Mouse (Mus musculus): ENCODE data around the gene Rnf186.
A peak's percentile ranks its signal among the peaks of the same experiment; 100 is the strongest.

Rnf186 gene

DNA sequence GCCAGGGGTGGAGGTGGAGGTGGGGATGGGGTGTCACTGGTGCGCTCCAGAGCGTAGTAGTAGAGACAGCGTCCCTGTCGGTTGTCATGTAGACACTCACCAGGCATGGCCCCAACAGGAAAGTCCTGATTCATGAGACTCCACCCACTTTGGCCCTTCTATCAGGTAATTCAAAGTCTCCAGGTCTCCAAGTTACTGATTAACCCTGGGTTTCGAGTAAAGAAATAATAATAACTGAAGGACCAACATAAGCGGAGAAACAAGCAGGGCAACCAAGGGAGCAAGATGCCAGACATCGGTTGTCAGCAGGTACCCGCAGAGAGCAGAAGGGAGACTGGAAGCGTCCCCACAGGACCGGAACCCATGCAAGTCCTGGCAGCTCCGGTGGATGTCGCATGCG, at the start of gene Rnf186:
Rnf186 (plus strand) TSS at position 247 of the 400 bp plus-strand sequence.
- DNase-seq (ENCODE audit: low spot score), result no peak

DNA sequence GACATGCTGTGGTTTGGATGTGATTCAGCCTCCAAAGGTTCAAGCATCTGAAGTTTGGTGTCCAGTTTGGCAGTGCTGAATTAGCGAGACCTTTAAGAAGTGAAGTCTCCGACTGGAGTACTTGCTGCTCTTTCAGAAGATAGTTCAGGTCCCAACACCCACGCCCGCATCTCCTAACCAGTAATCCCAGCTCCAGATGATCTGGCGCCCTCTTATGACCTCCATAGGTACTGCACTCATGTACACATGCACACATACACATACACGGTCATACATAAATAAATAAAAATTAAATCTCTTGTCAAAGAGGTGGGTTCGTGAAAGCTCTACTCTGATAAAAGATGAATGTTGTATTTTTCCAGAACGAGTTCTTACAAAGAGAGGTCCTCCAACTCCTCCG, 49.6 kb upstream of the Rnf186 start:
- DNase-seq (ENCODE audit: low spot score), result no peak

DNA sequence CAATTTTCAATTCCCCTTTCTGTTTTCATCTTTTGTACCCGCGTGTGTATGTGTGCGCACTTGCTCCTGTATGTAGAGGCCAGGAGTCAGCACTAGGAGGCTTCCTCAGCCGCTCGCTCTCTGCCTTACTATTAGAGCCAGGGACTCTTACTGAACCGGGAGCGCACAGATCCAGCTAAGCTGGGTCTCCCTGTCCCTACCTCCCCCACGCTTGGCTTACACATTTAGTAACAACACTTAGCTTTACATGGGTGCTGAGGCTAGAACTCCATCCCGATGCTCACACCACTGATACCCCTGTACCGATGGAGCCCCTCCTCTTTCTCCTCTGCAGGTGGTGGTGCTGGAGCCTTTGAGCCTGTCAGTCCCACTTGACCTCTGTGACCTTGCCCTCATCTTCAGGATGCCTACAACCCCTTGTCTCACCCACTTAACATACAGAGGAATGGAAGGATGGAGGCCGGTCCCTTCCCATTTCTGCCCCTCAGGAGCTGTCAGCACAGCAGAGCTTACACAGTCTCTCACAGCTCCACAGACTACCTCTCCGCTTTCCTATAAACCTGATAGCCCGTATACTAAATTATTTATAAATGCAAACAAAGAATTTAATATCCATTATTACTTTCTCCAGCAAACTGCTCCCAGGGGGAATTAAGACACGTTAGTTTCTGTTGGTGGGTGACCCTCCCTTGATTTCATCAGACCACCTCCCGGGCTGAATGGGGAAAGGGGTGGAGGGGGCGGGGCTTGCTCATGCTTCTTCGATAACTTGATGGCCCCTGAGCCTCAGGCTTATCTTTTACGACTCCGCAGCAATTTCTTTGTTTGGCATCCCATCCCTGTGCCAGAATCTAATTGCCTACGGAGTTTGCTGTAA, 45.4 kb upstream of the Rnf186 start:
- no peak for DNase-seq (ENCODE audit: low spot score)

DNA sequence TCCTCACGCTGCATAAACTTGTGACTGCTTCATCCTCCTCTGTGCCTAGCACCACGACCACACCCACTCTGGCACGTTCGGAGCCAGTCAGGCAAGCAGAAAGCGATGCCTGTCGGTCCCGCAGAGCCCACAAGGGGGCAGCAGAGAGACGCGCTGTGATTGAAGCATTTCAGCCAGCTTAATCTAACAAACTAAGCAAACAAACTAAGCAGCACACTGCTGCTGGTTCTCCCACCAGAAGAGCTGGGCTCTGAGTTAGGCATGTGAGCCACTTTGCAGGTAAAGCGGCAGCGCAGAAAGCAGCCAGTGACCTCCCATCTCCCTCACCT, 44.8 kb upstream of the Rnf186 start:
- DNase-seq (ENCODE audit: low spot score), result peak; percentile 90

DNA sequence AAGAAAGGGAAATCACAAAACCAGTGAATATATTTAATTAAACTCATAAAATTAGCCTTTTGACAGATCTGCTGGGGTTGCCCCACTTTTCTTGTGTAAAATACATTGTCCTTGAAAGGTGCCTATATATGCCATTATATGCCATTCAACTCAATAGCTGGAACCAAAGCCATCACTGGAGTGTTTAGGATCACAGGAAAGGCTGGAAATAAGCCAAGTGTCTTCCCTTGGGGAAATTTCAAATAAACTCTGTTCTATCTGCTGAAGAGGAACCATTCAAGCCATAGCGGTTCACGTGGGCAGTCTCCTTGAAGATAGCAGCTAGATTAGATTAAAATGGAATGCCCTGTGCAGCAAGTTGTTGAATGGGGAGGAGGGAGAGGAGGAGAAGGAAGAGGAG, 41.4 kb upstream of the Rnf186 start:
- no peak for DNase-seq (ENCODE audit: low spot score)

DNA sequence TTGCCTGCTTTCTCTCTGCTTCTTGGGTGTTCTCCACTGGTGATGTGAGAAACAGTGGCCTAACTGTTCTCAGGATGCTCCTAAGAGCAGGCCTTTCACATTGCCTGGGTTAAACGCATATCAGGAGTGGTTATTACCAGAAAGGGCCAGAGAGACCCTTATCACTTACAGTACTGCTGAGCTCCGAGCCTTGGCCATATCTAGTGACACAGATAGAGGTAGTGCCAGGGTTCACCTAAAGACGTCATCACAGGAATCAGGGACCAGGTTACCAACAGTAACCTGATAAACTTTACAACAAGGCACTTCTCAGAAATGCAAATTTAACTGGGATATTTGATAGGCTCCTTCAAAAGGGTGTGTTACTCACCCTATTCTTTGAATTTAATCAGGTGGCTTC, 33.0 kb upstream of the Rnf186 start:
- no peak for DNase-seq (ENCODE audit: low spot score)

DNA sequence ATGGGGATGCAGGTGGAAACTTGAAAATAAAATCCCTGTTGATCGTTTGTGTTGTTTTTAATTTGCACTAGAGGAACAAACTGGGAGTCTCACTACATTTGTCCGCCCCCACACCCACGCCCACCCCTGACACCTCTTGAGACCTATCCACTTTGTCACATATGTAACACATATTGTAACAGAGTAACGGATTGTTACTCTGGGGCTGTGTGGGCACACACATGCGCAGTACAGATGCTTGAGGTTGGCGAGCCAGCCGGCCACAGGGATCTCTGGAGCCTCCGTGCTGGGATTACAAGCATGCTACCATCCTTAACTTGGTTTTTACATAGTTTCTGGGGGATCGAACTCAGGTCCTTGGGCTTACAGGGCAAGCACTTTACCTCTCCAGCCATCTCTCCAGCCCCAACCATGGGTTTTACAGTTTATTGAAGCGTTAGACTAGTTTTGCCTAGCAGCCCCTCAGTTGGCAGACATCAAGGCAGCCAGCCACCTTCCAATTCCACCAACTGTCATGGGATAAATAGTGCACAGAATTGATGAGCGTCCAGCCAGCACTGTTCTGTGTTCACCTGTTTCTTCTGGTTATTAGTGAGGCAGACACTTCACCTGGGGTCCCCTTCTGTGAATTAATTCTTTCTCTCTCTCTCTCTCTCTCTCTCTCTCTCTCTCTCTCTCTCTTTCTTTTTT, 32.3 kb upstream of the Rnf186 start:
- no peak for DNase-seq (ENCODE audit: low spot score)

DNA sequence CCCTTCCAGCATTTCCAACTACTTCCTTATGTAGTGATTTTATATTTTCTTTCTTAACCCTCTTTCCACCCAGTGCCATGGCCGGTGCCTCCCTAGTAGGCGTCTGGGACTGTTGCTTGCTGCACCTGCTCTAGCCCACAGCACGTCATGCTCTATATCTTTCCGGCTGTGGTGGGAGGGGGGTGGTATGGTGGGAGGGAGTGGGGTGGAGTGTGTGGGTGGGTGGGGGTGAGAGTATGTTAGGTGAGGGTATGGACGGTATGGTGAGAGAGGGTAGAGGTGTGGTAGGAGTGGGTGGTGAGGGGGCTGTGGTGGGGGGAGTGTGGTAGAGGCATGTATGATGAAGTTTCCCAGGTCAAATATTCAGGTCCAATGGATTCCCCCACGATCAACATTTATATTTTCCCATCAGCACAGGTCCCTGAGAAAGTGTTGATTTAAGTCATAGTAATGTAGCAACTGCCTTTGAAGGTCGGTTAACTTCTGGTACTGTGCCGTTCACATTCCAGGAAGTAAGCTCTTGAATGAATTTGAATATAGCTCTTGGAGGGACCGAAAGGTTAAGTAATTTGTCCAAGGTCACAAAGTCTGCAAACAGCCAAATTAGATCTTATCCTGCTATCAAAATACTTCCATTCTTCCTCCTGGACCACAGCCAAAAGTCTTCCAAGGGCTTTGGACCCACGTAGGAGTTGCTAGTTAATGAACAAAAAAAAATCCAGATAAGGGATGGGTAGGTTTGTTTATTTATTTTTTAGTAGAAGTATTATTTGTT, 28.2 kb upstream of the Rnf186 start:
- DNase-seq (ENCODE audit: low spot score), result no peak

DNA sequence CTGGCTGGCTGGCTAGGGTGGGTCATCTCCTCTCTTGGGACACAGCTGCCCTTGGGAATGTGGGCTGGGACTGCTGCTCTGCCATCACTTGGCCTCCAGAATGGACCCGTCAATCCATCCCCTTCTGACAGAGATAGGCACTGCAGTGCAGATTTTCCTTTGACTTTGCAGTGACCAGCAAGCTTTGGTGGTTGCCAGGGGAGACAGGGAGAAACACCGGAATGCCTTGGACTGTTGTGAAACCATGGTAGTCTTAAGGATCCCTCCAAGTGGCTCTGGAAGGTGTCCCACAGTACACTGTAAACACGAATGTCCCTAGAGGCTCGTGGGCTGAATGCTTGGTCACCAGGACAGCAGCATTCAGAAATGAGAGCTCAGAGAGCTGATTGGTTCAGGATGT, 27.4 kb upstream of the Rnf186 start:
- DNase-seq (ENCODE audit: low spot score), result no peak

DNA sequence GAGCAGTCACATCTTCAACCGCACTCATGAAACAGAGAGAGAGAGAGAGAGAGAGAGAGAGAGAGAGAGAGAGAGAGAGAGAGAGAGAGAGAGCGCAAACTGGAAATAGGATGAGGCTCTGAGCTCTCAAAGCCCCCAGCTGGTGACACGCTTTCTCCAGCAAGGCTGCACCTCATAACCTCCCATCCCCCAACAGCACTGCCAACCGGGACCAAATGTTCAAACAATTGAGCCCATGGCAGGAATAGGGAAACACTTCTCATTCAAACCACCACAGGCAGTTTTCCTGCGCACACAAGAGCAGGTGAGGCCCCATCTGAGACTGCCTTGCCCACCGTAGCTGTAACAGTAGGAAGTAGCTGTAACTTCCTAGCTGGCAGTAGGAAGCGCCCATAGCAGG, 25.5 kb upstream of the Rnf186 start:
- no peak for DNase-seq (ENCODE audit: low spot score)

DNA sequence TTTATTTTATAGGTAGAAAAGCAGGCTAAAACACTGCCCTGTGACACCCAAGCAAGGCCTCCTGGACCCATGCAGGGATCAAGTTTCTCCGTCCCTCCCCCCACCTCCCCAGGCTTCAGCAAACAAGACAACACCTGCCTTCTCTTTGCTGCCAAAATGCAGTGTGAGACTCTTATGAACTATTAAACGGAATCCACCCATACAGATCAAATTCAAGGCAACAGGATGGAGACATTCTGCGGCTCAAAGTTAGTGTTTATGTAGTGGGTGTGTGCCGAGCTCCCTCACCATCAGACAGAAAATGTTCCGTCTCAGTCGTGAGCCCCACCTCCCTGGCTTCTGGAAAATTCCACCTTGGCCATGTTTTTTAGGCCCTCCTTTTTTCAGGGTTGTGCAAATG, 24.9 kb upstream of the Rnf186 start:
- no peak for DNase-seq (ENCODE audit: low spot score)

DNA sequence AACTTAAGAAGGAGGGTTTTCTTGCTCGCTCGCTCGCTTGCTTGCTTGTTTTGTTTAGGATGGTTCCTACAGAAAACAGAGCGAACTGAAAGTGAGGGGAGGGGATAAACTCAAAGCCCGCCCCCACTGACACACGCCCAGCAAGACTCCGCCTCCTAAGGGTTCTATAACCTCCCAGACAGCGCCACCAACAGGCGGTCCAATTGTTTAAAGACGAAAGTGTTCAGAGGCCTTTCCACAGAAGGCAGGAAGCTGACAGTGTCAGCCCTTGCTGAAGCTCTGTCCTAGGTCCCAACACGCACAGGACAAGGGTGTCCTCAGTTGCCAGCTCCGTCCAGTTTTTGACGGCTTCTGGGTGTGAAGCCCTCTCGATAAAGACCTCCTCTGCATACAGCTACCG, 23.2 kb upstream of the Rnf186 start:
- DNase-seq (ENCODE audit: low spot score), result peak; percentile 89

DNA sequence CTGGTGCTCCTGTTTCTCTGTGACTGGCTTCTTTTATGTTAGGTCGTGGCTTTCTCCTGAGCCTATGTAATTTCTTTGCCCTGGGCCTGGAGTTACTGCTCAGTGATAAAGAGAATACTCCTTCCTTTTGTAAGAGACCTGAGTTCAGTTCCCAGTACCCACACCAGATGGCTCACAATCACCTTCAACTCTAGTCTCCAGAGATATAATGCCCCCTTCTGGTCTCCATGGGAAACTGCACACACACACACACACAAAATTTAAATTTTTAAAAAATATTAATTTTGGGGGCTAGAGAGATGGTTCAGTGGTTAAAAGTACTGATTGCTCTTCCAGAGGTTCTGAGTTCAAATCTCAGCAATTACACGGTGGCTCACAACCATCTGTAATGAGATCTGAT, 18.7 kb upstream of the Rnf186 start:
- no peak for DNase-seq (ENCODE audit: low spot score)

DNA sequence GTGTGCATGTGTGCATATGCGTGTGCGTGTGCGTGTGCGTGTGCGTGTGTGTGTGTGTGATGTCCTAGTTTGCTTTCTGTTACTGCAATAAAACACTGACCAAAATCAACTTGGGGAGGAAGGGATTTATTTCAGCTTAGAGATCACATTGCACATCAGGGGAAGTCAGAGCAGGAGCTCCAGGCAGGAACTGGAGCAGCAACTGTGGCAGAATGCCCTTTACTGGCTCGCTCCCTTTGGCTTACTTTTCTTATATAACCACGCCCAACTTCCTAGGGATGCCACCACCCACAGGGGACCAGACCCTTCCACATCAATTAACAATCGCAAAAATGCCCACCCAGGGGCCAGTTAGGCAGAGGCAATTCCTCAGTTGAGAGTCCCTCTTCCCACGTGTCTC, 8.3 kb upstream of the Rnf186 start:
- no peak for DNase-seq (ENCODE audit: low spot score)

DNA sequence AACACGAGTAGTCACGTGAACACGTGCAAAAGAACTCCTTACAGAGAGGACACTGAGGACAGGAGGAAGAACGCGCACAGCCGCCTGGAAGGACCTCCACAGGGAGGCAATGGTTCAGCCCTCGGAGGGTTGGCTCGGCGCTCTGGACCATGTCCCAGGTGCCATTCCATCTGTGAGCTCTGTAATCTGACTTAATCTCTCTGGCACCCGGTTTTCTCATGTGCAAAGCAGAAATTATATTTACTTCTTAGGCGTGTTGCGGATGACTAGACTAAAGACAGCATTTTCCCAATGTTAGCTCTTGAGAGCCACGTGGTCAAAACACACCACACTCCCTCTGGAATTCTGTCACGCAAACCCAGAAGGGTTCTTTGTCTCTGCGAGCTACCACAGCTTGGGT, 7.8 kb upstream of the Rnf186 start:
- DNase-seq (ENCODE audit: low spot score), result no peak

DNA sequence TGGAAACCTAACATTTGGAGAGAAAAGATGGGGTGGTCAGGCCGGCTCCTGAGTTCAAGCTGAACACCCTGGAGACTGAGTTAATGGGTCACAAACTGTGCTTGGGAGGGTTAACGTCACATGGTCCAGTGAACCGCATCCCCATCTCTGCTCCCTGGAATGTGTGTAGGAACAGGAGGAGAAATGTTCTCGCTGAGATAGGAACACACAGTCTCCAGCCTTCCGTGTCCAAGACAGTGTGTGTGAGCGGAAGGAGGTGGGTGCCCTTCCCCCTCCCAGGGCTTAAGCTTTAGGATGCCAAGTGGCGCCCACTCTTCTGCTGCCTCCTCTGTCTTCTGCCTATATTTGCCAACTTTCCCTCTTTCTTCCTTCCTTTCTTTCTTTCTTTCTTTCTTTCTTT, 7.0 kb upstream of the Rnf186 start:
- no peak for DNase-seq (ENCODE audit: low spot score)

DNA sequence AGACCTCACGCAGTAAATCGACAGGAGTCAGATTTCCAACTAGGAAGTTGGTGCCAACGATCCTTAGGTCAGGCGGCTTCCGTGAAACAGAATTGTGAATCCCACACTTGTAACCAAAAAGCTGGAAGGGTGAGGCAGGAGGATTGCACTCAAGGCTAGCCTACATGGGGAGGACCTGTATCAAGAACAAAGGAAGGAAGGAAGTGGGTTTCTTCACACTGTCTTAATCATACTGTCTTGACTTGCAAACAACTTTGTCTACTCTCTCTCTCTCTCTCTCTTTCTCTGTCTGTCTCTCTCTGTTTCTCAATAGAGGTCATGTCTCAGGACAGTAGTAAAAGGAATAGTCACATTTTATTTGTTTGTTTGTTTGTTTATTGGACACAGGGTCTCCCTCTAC, 4.2 kb upstream of the Rnf186 start:
- no peak for DNase-seq (ENCODE audit: low spot score)

DNA sequence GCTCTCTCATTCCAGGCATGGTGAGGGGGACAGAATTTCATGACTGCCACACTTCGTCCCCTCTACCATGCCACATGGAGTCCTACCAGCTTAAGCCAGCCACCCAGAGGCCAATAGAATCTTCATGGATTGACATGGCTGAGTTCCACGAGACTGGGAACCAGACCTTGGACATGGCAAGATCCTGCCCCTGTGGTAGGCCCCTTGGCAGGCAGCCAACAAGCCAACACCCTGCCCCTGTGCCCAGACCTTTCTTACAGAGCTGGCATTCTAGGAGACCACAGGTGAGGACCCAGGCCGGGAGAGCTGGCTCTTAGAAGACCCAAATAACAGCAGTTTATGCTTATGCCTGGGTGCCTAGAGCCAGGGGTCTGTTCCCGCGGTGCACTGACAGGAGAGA, 1.0 kb upstream of the Rnf186 start:
- DNase-seq (ENCODE audit: low spot score), result no peak

DNA sequence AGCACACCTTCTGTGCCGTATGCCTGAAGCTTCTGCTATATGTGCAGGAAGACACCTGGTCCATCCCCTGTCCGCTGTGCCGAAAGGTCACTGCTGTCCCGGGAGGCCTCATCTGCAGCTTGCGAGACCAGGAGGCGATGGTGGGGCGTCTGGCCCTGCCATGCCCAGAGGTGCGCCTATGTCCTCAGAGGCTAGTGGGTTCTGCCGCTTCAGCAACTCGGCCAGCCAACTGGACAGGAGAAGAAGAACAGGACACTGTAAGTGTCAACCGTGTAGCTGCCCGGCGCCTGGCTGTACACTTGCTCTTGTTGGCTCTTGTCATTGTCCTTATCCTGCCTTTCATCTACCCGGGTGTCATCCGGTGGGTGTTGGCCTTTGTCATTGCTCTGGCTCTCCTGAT, 573 bp downstream of the Rnf186 start:
- DNase-seq (ENCODE audit: low spot score), result no peak

DNA sequence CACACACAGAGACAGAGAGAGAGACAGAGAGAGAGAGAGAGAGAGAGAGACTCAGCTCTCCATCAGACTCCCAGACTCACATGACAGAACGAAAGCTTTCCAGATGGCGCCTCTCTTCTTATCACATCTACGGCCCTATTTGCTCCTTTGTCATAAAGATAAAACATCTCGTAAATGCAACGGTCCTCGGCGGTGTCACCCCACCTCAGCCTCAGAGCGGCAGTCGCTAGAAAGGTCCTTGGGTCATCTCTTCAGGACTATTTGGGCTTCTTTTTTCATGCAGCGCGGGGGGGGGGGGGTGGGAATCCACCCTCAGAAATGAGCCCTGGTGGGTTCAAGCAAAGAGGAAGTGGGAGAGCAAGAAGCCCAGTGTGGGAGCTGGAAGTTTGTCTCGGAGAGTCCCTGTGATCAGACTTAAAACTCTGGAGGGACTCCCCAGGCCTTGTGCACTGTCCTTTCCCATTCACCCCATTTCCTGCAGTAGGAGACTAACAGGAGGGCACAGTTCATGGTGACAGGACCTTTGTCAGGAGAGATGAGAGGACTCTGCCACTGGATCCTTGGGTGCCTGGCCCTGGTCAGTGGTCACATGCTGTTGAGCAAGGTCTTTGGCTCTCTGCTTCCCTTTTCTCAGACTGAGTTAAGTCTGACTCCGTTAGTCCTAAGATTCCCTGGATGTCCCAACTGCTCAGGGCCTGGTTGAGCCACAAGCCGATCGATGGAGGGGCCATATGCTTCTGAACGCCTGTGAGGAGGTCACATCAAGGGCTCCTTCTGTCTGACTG, 2.1 kb downstream of the Rnf186 start:
- DNase-seq (ENCODE audit: low spot score), result no peak

DNA sequence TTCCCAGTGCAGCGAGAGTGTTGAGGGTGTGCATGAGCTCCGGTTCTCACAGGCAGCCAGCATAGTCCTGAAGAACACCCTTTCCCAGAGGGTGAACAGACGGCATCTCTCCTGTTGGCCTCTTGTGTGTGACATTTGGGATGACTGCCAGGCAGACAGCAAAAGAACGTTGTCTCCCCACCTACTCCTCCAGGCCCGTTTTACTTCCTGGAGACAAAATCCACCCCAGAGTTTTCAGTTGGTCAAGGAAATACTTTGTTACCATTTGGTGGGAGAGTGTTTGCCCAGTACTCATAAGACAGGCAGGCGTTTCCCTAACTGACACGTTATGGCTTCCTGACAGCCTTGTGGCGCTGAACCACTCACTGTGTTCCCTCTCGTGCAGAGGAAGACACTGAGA, 2.8 kb downstream of the Rnf186 start:
- DNase-seq (ENCODE audit: low spot score), result no peak

DNA sequence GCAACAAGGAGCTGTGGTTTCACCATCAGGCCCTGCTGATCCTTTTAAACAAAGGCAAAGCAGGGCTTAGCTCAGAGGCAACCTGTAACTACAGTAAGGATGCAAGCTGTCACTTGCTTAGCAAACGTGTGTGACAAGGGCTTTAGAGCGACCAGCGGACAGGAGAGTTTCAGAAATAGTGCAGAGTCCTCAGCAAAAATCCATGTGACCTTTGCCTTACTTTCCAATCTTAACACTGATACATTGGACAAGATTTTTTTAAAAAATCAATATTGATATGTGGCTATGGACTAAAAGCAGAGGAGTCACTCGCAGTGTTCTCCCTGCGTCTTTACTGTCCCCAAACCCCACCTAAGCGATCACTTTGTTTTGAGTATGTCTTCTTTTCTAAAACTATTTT, 4.5 kb downstream of the Rnf186 start:
- DNase-seq (ENCODE audit: low spot score), result no peak

All from T-cell, adult 2 months (primary cell).